Mouse (Mus musculus): ENCODE measurements around the gene Agap3.

Agap3 gene

GRCm38 (mm10) chr5:24452030-24452690 is at the start of gene Agap3:
TSS of gene Agap3 (plus strand) at chr5:24452177.
- no peak for DNase-seq (ENCODE audit: low spot score)

GRCm38 (mm10) chr5:24404594-24405360 is 47.2 kb upstream of the Agap3 start:
- DNase-seq (ENCODE audit: low spot score) = no peak

- no peak for DNase-seq (ENCODE audit: low spot score)
Measured at GRCm38 (mm10) chr5:24405389-24405876, 46.5 kb upstream of the Agap3 start.

- DNase-seq (ENCODE audit: low spot score) = no peak
Measured at GRCm38 (mm10) chr5:24408651-24409050, 43.3 kb upstream of the Agap3 start.

GRCm38 (mm10) chr5:24409466-24409865 is 42.5 kb upstream of the Agap3 start:
- no peak for DNase-seq (ENCODE audit: low spot score)

GRCm38 (mm10) chr5:24412063-24412462 is 39.9 kb upstream of the Agap3 start:
- no peak for DNase-seq (ENCODE audit: low spot score)

GRCm38 (mm10) chr5:24413042-24413693 is 38.8 kb upstream of the Agap3 start, which contains the start of gene Asic3:
TSS of gene Asic3 (plus strand) at chr5:24413392.
- DNase-seq (ENCODE audit: low spot score) = peak; percentile 64

- no peak for DNase-seq (ENCODE audit: low spot score)
Measured at GRCm38 (mm10) chr5:24413938-24414337, 38.0 kb upstream of the Agap3 start.

GRCm38 (mm10) chr5:24416222-24416736 is 35.7 kb upstream of the Agap3 start:
- peak; percentile 64 for DNase-seq (ENCODE audit: low spot score)

GRCm38 (mm10) chr5:24417587-24417986 is 34.4 kb upstream of the Agap3 start:
- no peak for DNase-seq (ENCODE audit: low spot score)

GRCm38 (mm10) chr5:24420381-24420780 is 31.6 kb upstream of the Agap3 start:
- no peak for DNase-seq (ENCODE audit: low spot score)

GRCm38 (mm10) chr5:24423129-24424003 is 28.6 kb upstream of the Agap3 start, which contains the start of the genes Cdk5 and Slc4a2:
TSS of gene Cdk5 (minus strand) at chr5:24423530.
TSS of gene Slc4a2 (plus strand) at chr5:24423837.
- DNase-seq (ENCODE audit: low spot score) = peak; percentile 99

GRCm38 (mm10) chr5:24424004-24424781 is 27.8 kb upstream of the Agap3 start:
- no peak for DNase-seq (ENCODE audit: low spot score)

- peak; percentile 86 for DNase-seq (ENCODE audit: low spot score)
Measured at GRCm38 (mm10) chr5:24424861-24425411, 27.0 kb upstream of the Agap3 start.

GRCm38 (mm10) chr5:24425421-24426036 is 26.4 kb upstream of the Agap3 start:
- peak; percentile 61 for DNase-seq (ENCODE audit: low spot score)

- DNase-seq (ENCODE audit: low spot score) = no peak
Measured at GRCm38 (mm10) chr5:24426037-24426432, 25.9 kb upstream of the Agap3 start.

GRCm38 (mm10) chr5:24426556-24427284 is 25.3 kb upstream of the Agap3 start:
- DNase-seq (ENCODE audit: low spot score) = no peak

GRCm38 (mm10) chr5:24427285-24427633 is 24.7 kb upstream of the Agap3 start:
- DNase-seq (ENCODE audit: low spot score) = no peak

- DNase-seq (ENCODE audit: low spot score) = peak; percentile 87
Measured at GRCm38 (mm10) chr5:24427981-24428402, 24.0 kb upstream of the Agap3 start.

Measured in yolk sac, embryonic 10.5 days (tissue).